Mouse (Mus musculus) small intestine, adult 2 months (tissue): ENCODE results near the gene Mms19.

ENCODE experiments used
- CTCF ChIP-seq: fragments of 200-500 bp; IDR thresholded peaks from 2 replicates; pipeline ENCODE4 v1.5.1; 2012; ENCODE audit warnings: low read depth, mild to moderate bottlenecking, control low read depth, inconsistent platforms, low read length, moderate library complexity, mixed read lengths; ENCODE audit not compliant: insufficient replicate concordance, insufficient read length; ENCODE audit errors: extremely low read depth
- POLR2A ChIP-seq: fragments of 200-500 bp; IDR thresholded peaks from 2 replicates; pipeline ENCODE4 v1.6.1; 2012; ENCODE audit warnings: low read depth, mild to moderate bottlenecking, control low read depth, inconsistent platforms, low read length, moderate library complexity

DNA sequence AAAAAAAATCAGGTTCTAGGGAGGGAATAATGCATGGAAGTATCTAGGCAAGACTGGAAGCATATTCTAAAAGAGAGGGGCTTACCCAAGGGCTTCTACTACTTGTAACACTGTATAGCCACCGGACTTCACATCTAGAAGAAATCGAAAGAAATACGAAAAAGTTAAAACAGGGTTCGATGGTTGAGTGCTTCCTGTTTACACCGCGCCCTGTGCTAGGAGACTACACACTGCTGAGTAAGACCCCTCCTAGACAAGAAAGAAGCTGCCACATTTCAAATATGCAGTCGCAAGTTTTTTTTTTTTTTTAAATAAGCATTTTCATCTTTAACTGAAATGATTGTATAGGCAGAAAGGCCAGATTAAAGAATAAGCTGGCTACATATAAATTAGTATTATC lies 11.3 kb downstream of the Mms19 start:
- TF ChIP-seq CTCF (no peak), POLR2A (no peak)
